Mouse (Mus musculus): ENCODE data around the gene Fgfr2.

GRCm38 (mm10) chr7:130572821-130573220 is 2550.3 kb downstream of the Fgfr2 start, which contains the start of gene Nsmce4a:
- no peak for TF ChIP-seq CHD2 (IDR thresholded peaks at IDR 0.05; ENCODE audit: low read depth, low read length)
- TF ChIP-seq ZNF384 (IDR thresholded peaks at IDR 0.05; ENCODE audit: low read depth, low read length), result no peak
